Mouse (Mus musculus) G1E (cell line): ENCODE measurements around the gene Emb. TPM values are rescaled to one million over a fixed set of nuclear protein-coding genes. Genes with fewer than 3 reads are reported as not detected.

Experiments
- ATAC-seq: 2 replicates; pipeline ENCODE4 v1.8.0; 2016; ENCODE audit warnings: mild to moderate bottlenecking; ENCODE audit not compliant: insufficient number of reproducible peaks, poor library complexity, low FRiP score, severe bottlenecking; ENCODE audit errors: extremely low read depth
- DNase-seq: peaks from one replicate; pipeline ENCODE4 v3.0.0; 2012; ENCODE audit warnings: low spot score
- H3K27me3 ChIP-seq: 2 replicates; pipeline ENCODE4 v1.6.1; 2012; ENCODE audit warnings: mild to moderate bottlenecking, low read length, inconsistent platforms; ENCODE audit not compliant: insufficient read depth
- H3K36me3 ChIP-seq: replicated peaks from 2 replicates; pipeline ENCODE3; 2012; ENCODE audit warnings: mild to moderate bottlenecking, inconsistent platforms
- H3K4me1 ChIP-seq: 2 replicates; pipeline ENCODE4 v1.6.1; 2012; ENCODE audit warnings: low read depth, low read length, inconsistent platforms, mixed read lengths; ENCODE audit not compliant: insufficient read depth
- H3K4me3 ChIP-seq: 2 replicates; pipeline ENCODE4 v1.5.1; 2012; ENCODE audit warnings: low read depth, mild to moderate bottlenecking, inconsistent platforms, low read length, moderate library complexity, mixed read lengths
- H3K9me3 ChIP-seq: replicated peaks from 2 replicates; pipeline ENCODE4 v1.6.1; 2012; ENCODE audit warnings: inconsistent platforms
- CTCF ChIP-seq: IDR thresholded peaks from 2 replicates; pipeline ENCODE4 v1.5.1; 2012; ENCODE audit warnings: low read depth, low read length, inconsistent platforms, mixed read lengths
- GATA1 ChIP-seq: IDR thresholded peaks from 2 replicates; pipeline ENCODE4 v1.6.1; 2012; ENCODE audit warnings: borderline replicate concordance, low read length, inconsistent platforms, mixed read lengths
- GATA2 ChIP-seq: IDR thresholded peaks from 2 replicates; pipeline ENCODE4 v1.6.1; 2012; ENCODE audit warnings: low read depth, low read length, inconsistent platforms, borderline replicate concordance
- POLR2AphosphoS5 ChIP-seq: IDR thresholded peaks from 2 replicates; pipeline ENCODE4 v1.6.1; 2012; ENCODE audit warnings: low read depth, low read length, inconsistent platforms; ENCODE audit not compliant: insufficient replicate concordance
- TAL1 ChIP-seq: conservative IDR thresholded peaks from 2 replicates; pipeline ENCODE4 v1.6.1; 2012; ENCODE audit warnings: low read depth, low read length, inconsistent platforms, mixed read lengths
- polyA plus RNA-seq: library from polyadenylated mRNA; stranded (reverse); fragments of >175 nt; gene quantifications from 2 replicates; pipeline ENCODE4 v1.2.3, GENCODE M21; 2012
- total RNA-seq, 2 experiments: library from RNA; stranded (forward) in 1 of 2; stranded (reverse) in 1 of 2; fragments of 200-1000 nt in 1 of 2; fragments of >200 nt in 1 of 2; fragmentation: Nextera tagmentation in 1 of 2; gene quantifications; 2 replicates each; pipeline ENCODE4 v1.2.3; 2014 to 2017

Emb gene
- total and polyA plus RNA-seq, 3 experiments, result 0.04 to 0.27 TPM; not detected in 1

GRCm38 (mm10) chr13:117266156-117266555 is 57.8 kb downstream of the Emb start:
- Histone ChIP-seq H3K4me3 (no peak overlapping the region), H3K9me3 (peaks cover 21% of the 10 kb centered on the region), H3K36me3 (no peaks in the 10 kb centered on the region), H3K27me3 (no peaks in the 10 kb centered on the region), H3K4me1 (no peaks in the 10 kb centered on the region)
- DNase-seq (no peak), ATAC-seq (no peak)
- no peak for TF ChIP-seq GATA2
- TF ChIP-seq TAL1, result no peak
- no peak for TF ChIP-seq POLR2AphosphoS5
- TF ChIP-seq GATA1, result no peak
- TF ChIP-seq CTCF, result no peak

GRCm38 (mm10) chr13:117267963-117268362 is 59.6 kb downstream of the Emb start:
- H3K27me3 ChIP-seq, result no peaks in the 10 kb centered on the region
- H3K9me3 ChIP-seq, result peaks cover 20% of the 10 kb centered on the region
- no peak for DNase-seq
- no peaks in the 10 kb centered on the region for H3K36me3 ChIP-seq
- H3K4me3 ChIP-seq, result no peak overlapping the region
- ATAC-seq, result no peak
- no peaks in the 10 kb centered on the region for H3K4me1 ChIP-seq
- no peak for TF ChIP-seq GATA2
- no peak for TF ChIP-seq TAL1
- no peak for TF ChIP-seq CTCF
- TF ChIP-seq GATA1, result no peak
- TF ChIP-seq POLR2AphosphoS5, result no peak

GRCm38 (mm10) chr13:117284036-117284435 is 75.7 kb downstream of the Emb start:
- H3K4me1 ChIP-seq, result no peaks in the 10 kb centered on the region
- H3K4me3 ChIP-seq, result no peak overlapping the region
- no peaks in the 10 kb centered on the region for H3K27me3 ChIP-seq
- TF ChIP-seq TAL1 (no peak), GATA2 (no peak), POLR2AphosphoS5 (no peak), CTCF (no peak), GATA1 (no peak)
- H3K9me3 ChIP-seq, result peaks cover 29% of the 10 kb centered on the region
- no peaks in the 10 kb centered on the region for H3K36me3 ChIP-seq
- DNase-seq (no peak), ATAC-seq (no peak)

- DNase-seq (no peak), ATAC-seq (no peak)
- Histone ChIP-seq H3K9me3 (peaks cover 43% of the 10 kb centered on the region), H3K4me3 (no peak overlapping the region), H3K36me3 (no peaks in the 10 kb centered on the region), H3K27me3 (no peaks in the 10 kb centered on the region), H3K4me1 (no peaks in the 10 kb centered on the region)
- TF ChIP-seq GATA1, result no peak
- TF ChIP-seq CTCF, result no peak
- no peak for TF ChIP-seq POLR2AphosphoS5
- no peak for TF ChIP-seq GATA2
- TF ChIP-seq TAL1, result no peak
Measured at GRCm38 (mm10) chr13:117286939-117287338, 78.6 kb downstream of the Emb start.

GRCm38 (mm10) chr13:117287400-117287799 is 79.1 kb downstream of the Emb start:
- no peak for TF ChIP-seq GATA2
- no peak for TF ChIP-seq GATA1
- TF ChIP-seq CTCF, result no peak
- TF ChIP-seq TAL1, result no peak
- no peak for TF ChIP-seq POLR2AphosphoS5
- H3K27me3 ChIP-seq, result no peaks in the 10 kb centered on the region
- no peak overlapping the region for H3K4me3 ChIP-seq
- H3K4me1 ChIP-seq, result no peaks in the 10 kb centered on the region
- no peak for ATAC-seq
- H3K36me3 ChIP-seq, result no peaks in the 10 kb centered on the region
- no peak for DNase-seq
- H3K9me3 ChIP-seq, result peaks cover 39% of the 10 kb centered on the region

- Histone ChIP-seq H3K36me3 (no peaks in the 10 kb centered on the region), H3K4me3 (no peak overlapping the region), H3K4me1 (no peaks in the 10 kb centered on the region), H3K27me3 (no peaks in the 10 kb centered on the region), H3K9me3 (peaks cover 38% of the 10 kb centered on the region)
- ATAC-seq (no peak), DNase-seq (no peak)
- no peak for TF ChIP-seq GATA2
- no peak for TF ChIP-seq TAL1
- no peak for TF ChIP-seq CTCF
- no peak for TF ChIP-seq GATA1
- TF ChIP-seq POLR2AphosphoS5, result no peak
Measured at GRCm38 (mm10) chr13:117289494-117290270, 81.3 kb downstream of the Emb start.
